Mouse (Mus musculus): ENCODE data around the gene Cebpa. TPM values are rescaled to one million over a fixed set of nuclear protein-coding genes. Genes with fewer than 3 reads are reported as not detected.
A peak's percentile ranks its signal among the peaks of the same experiment; 100 is the strongest.

The Cebpa gene
- total RNA-seq, 2 experiments from 2014 or later: 102 to 266 TPM

- DNase-seq (ENCODE audit: low spot score in 2 of 2): no peak
Measured at GRCm38 (mm10) chr7:35143864-35144618, 24.9 kb downstream of the Cebpa start.

GRCm38 (mm10) chr7:35145068-35145467 is 26.0 kb downstream of the Cebpa start:
- DNase-seq (ENCODE audit: low spot score in 2 of 2): no peak

- no peak for DNase-seq (ENCODE audit: low spot score in 2 of 2)
Measured at GRCm38 (mm10) chr7:35146269-35146668, 27.2 kb downstream of the Cebpa start.

GRCm38 (mm10) chr7:35149616-35150433 is 30.7 kb downstream of the Cebpa start:
- no peak for DNase-seq (ENCODE audit: low spot score in 2 of 2)

- DNase-seq (ENCODE audit: low spot score in 2 of 2): no peak
Measured at GRCm38 (mm10) chr7:35150860-35151259, 31.8 kb downstream of the Cebpa start.

GRCm38 (mm10) chr7:35154449-35154848 is 35.4 kb downstream of the Cebpa start:
- no peak for DNase-seq (ENCODE audit: low spot score in 2 of 2)

- no peak for DNase-seq (ENCODE audit: low spot score in 2 of 2)
Measured at GRCm38 (mm10) chr7:35156561-35157477, 37.7 kb downstream of the Cebpa start.

- DNase-seq (ENCODE audit: low spot score in 2 of 2): no peak
Measured at GRCm38 (mm10) chr7:35157512-35157911, 38.4 kb downstream of the Cebpa start.

- no peak for DNase-seq (ENCODE audit: low spot score in 2 of 2)
Measured at GRCm38 (mm10) chr7:35162443-35162842, 43.4 kb downstream of the Cebpa start.

- DNase-seq (ENCODE audit: low spot score in 2 of 2): no peak
Measured at GRCm38 (mm10) chr7:35163600-35163999, 44.5 kb downstream of the Cebpa start.

- DNase-seq (ENCODE audit: low spot score in 2 of 2): no peak
Measured at GRCm38 (mm10) chr7:35164131-35164530, 45.0 kb downstream of the Cebpa start.

GRCm38 (mm10) chr7:35166988-35167387 is 47.9 kb downstream of the Cebpa start:
- no peak for DNase-seq (ENCODE audit: low spot score in 2 of 2)

GRCm38 (mm10) chr7:35167925-35168324 is 48.8 kb downstream of the Cebpa start:
- no peak for DNase-seq (ENCODE audit: low spot score in 2 of 2)

- DNase-seq (ENCODE audit: low spot score in 2 of 2): peak; percentile 90 to 91
Measured at GRCm38 (mm10) chr7:35169341-35169740, 50.2 kb downstream of the Cebpa start.

Small RNA genes lying within 50 kb of the gene (microRNA-seq; reads per million reads assigned to microRNA genes)
- gene Gm25033 (ENCODE audit: borderline number of aligned reads in 2 of 2): 0 reads per million in 2 experiments

Other genes with a start within 250 kb of the Cebpa start
- gene Pepd, start 206.9 kb upstream of the Cebpa start, total RNA-seq (2021): 100 to 1,000 TPM; 103 to 126 TPM
- gene Cebpg, start 62.7 kb upstream of the Cebpa start, total RNA-seq (2021): 10 to 100 TPM; 57.2 to 70.4 TPM
- 10 to 100 TPM in 1 of 2 experiments, 1 to 10 TPM in 1; 8.6 to 19.4 TPM for gene Slc7a10, start 67.1 kb downstream of the Cebpa start, total RNA-seq (2021)
- 10 to 100 TPM; 17.7 to 20.0 TPM for gene Lrp3, start 96.2 kb downstream of the Cebpa start, total RNA-seq (2021)
- 10 to 100 TPM; 15.4 to 16.7 TPM for gene Gpatch1, start 199.1 kb downstream of the Cebpa start, total RNA-seq (2021)
- gene Rhpn2, start 214.9 kb downstream of the Cebpa start, total RNA-seq (2021): 1 to 10 TPM; 1.7 to 2.4 TPM

All from adrenal gland, adult 18-20 months (tissue).